Mouse (Mus musculus): ENCODE measurements around the gene Hspb1.

DNA sequence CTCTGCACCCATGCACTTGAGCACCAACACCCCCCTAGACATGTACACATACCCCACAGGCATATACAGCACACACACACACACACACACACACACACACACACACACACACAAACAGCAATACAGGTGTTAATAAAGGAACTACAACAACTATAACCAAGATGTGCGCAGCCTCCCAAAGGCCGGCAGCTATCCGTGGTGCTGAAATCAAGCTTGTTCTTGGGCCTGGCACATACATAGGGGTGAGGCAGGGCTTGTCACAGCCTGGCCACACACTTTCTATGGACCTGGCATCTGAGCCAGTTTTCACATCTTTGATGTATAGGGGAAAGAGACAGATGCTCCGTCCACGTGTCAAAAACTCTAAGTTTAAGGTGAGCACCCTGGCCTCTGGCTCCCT lies 44.3 kb upstream of the Hspb1 start:
- TF ChIP-seq CTCF (IDR thresholded peaks at IDR 0.05; ENCODE audit: low read depth) (no peak), EP300 (IDR thresholded peaks at IDR 0.05; ENCODE audit: low read depth) (no peak)

Measured in liver, embryonic 14.5 days (tissue).